Mouse (Mus musculus) stomach, embryonic 16.5 days (tissue): ENCODE data around the gene Syngr1. TPM values are rescaled to one million over a fixed set of nuclear protein-coding genes. Genes with fewer than 3 reads are reported as not detected.

Source experiments
- ATAC-seq: fragments of 200-750 bp; cut with Nextera tagmentation; 2 replicates; pipeline ENCODE4 v1.8.0; 2017; ENCODE audit warnings: moderate number of reproducible peaks, moderate TSS enrichment; ENCODE audit not compliant: insufficient read depth, low FRiP score
- H3K27ac ChIP-seq: fragments of 300-500 bp; sonication (generic); 2 replicates; pipeline ENCODE4 v1.5.1; 2014; ENCODE audit warnings: low read length
- H3K27me3 ChIP-seq: fragments of 300-500 bp; sonication (generic); 2 replicates; pipeline ENCODE4 v1.6.1; 2014; ENCODE audit warnings: low read length, control low read depth, mixed read lengths; ENCODE audit not compliant: control insufficient read depth, insufficient read depth
- H3K36me3 ChIP-seq: fragments of 300-500 bp; sonication (generic); 2 replicates; pipeline ENCODE4 v1.6.1; 2014; ENCODE audit warnings: low read length; ENCODE audit not compliant: control insufficient read depth, insufficient read depth
- H3K4me1 ChIP-seq: fragments of 300-500 bp; sonication (generic); 2 replicates; pipeline ENCODE4 v1.6.1; 2014; ENCODE audit warnings: low read length, control low read depth, mixed read lengths; ENCODE audit not compliant: control insufficient read depth, insufficient read depth
- H3K4me2 ChIP-seq: fragments of 300-500 bp; sonication (generic); 2 replicates; pipeline ENCODE4 v1.6.1; 2014; ENCODE audit warnings: low read depth, low read length, mixed read lengths
- H3K4me3 ChIP-seq: fragments of 300-500 bp; sonication (generic); replicated peaks from 2 replicates; pipeline ENCODE4 v1.5.1; 2014; ENCODE audit warnings: mild to moderate bottlenecking, low read length
- H3K9ac ChIP-seq: fragments of 300-500 bp; sonication (generic); 2 replicates; pipeline ENCODE4 v1.6.1; 2014; ENCODE audit warnings: low read length
- H3K9me3 ChIP-seq: fragments of 300-500 bp; sonication (generic); replicated peaks from 2 replicates; pipeline ENCODE4 v1.6.1; 2016; ENCODE audit warnings: low read length, control low read depth; ENCODE audit not compliant: control insufficient read depth
- WGBS: fragments of 180-500 bp; shearing (Covaris S2); extraction: QIAGEN DNeasy Blood & Tissue Kit; methylation state at CpG from one replicate; pipeline ENCODE4 v1.1.7; 2014; 5-methylcytosine and 5-hydroxymethylcytosine counted together
- polyA plus RNA-seq: library from polyadenylated mRNA; unstranded; fragments of >200 nt; fragmentation: Nextera tagmentation; extraction: Ambion mirVana; gene quantifications from 2 replicates; pipeline ENCODE4 v1.2.1, GENCODE M21; 2015

Syngr1 gene
- polyA plus RNA-seq, 1 experiment from 2014 or later: 43.1 TPM

- H3K9me3 ChIP-seq: no peaks in the 10 kb centered on the region
- H3K9ac ChIP-seq: no peak overlapping the region
- no peaks in the 10 kb centered on the region for H3K36me3 ChIP-seq
- no peak for ATAC-seq
- peaks cover 31% of the 10 kb centered on the region for H3K4me1 ChIP-seq
- no peak overlapping the region for H3K4me3 ChIP-seq
- 80% methylated on average over 10 of the region's 10 CpGs for WGBS
- H3K27me3 ChIP-seq: no peaks in the 10 kb centered on the region
- H3K4me2 ChIP-seq: no peak overlapping the region
- H3K27ac ChIP-seq: no peak overlapping the region
These were observed 9.7 kb downstream of the Syngr1 start for GRCm38 (mm10) chr15:80100871-80101270.

GRCm38 (mm10) chr15:80101503-80101902 is 10.4 kb downstream of the Syngr1 start:
- no peaks in the 10 kb centered on the region for H3K27me3 ChIP-seq
- no peaks in the 10 kb centered on the region for H3K36me3 ChIP-seq
- peaks cover 24% of the 10 kb centered on the region for H3K4me1 ChIP-seq
- H3K9me3 ChIP-seq: no peaks in the 10 kb centered on the region
- no peak for ATAC-seq
- H3K4me3 ChIP-seq: no peak overlapping the region
- WGBS: 80% methylated on average over 6 of the region's 6 CpGs
- no peak overlapping the region for H3K27ac ChIP-seq
- H3K9ac ChIP-seq: no peak overlapping the region
- no peak overlapping the region for H3K4me2 ChIP-seq

DNA sequence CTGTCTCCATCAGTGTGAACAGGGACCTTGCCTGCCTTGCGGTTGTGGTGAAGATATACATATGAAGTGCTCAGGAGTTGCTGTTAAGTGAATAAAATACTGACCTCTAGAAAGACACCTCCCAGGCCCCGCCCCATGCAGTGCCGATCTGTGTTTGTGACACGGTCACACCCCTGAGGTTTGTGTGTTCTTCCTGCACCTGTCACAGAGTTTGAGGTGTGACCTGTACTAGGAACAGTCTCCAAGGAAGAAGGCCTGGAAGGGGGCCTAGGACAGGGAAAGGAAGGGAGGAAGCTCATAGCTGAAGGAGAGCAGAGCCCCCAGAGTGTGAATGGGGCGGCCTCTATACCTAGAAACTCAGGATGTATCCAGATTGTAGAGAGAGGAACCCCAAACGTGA is 11.4 kb downstream of the Syngr1 start:
- Histone ChIP-seq H3K27me3 (no peaks in the 10 kb centered on the region), H3K36me3 (no peaks in the 10 kb centered on the region), H3K27ac (no peak overlapping the region), H3K4me1 (peaks cover 15% of the 10 kb centered on the region), H3K4me3 (no peak overlapping the region), H3K9ac (no peak overlapping the region), H3K4me2 (no peak overlapping the region), H3K9me3 (no peaks in the 10 kb centered on the region)
- 72% methylated on average over 6 of the region's 6 CpGs for WGBS
- no peak for ATAC-seq

DNA sequence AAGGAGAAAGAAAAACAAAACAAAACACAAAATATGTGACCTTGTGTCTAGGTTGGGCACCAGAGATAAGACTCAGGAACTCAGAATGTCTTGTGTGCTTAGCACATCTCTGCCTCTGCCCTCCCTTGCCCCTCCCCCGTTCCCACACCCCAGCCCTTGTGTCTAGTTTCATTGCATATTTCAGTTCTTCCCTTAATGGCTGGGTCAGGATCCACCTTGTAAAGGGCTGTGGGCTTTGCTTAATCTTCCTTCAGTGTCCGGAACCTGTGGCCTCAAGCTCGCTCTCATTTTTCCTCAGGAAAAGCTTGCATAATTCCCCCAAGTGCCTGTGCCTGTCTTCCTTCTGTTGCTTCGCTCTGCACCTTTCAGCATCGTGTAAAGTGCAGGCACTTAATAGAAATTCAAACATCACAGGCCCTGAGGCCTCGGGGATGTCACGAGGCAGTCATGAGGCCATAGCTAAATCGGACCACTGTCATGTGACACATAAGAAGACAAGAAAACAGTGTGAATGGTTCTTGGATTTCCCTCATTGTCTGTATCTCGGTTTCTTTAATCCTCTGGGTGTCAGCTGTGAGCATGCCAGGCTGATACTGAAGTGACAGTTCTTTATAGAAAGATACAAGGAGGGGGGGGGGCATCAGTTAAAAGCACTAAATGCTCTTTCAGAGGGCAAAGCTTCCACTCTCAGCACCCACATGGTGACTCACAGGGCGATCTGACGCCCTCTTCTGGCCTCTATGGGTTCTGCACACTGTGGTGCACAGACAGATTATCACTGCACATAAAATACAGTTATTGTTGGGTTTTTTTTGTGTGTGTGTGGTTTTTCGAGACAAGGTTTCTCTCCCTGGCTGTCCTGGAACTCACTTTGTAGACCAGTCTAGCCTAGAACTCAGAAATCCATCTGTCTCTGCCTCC is 14.6 kb downstream of the Syngr1 start:
- no peak for ATAC-seq
- H3K9ac ChIP-seq: no peak overlapping the region
- H3K4me3 ChIP-seq: no peak overlapping the region
- WGBS: 69% methylated on average over 12 of the region's 12 CpGs
- H3K27ac ChIP-seq: no peak overlapping the region
- H3K36me3 ChIP-seq: no peaks in the 10 kb centered on the region
- no peaks in the 10 kb centered on the region for H3K9me3 ChIP-seq
- no peak overlapping the region for H3K4me2 ChIP-seq
- H3K27me3 ChIP-seq: no peaks in the 10 kb centered on the region
- H3K4me1 ChIP-seq: 0 out of 2 replicates have a peak, but pooled peaks cover 4% of the 10 kb centered on the region

GRCm38 (mm10) chr15:80107143-80107542 is 16.0 kb downstream of the Syngr1 start:
- Histone ChIP-seq H3K9me3 (no peaks in the 10 kb centered on the region), H3K4me2 (no peak overlapping the region), H3K36me3 (no peaks in the 10 kb centered on the region), H3K27me3 (no peaks in the 10 kb centered on the region), H3K9ac (no peak overlapping the region), H3K27ac (no peak overlapping the region), H3K4me3 (no peak overlapping the region), H3K4me1 (0 out of 2 replicates have a peak, but pooled peaks cover 2% of the 10 kb centered on the region)
- WGBS: 92% methylated on average over 8 of the region's 8 CpGs
- no peak for ATAC-seq

GRCm38 (mm10) chr15:80107575-80107974 is 16.4 kb downstream of the Syngr1 start:
- Histone ChIP-seq H3K4me2 (no peak overlapping the region), H3K9me3 (no peaks in the 10 kb centered on the region), H3K4me1 (no peaks in the 10 kb centered on the region), H3K9ac (no peak overlapping the region), H3K36me3 (no peaks in the 10 kb centered on the region), H3K27ac (no peak overlapping the region), H3K4me3 (no peak overlapping the region), H3K27me3 (no peaks in the 10 kb centered on the region)
- WGBS: 83% methylated on average over 3 of the region's 3 CpGs
- no peak for ATAC-seq

GRCm38 (mm10) chr15:80111436-80111835 is 20.3 kb downstream of the Syngr1 start:
- Histone ChIP-seq H3K4me1 (peaks cover 5% of the 10 kb centered on the region; the same call in 1 of the 2 replicates), H3K4me3 (no peak overlapping the region), H3K9me3 (no peaks in the 10 kb centered on the region), H3K27ac (no peak overlapping the region), H3K27me3 (no peaks in the 10 kb centered on the region), H3K36me3 (no peaks in the 10 kb centered on the region), H3K9ac (no peak overlapping the region), H3K4me2 (no peak overlapping the region)
- WGBS: 78% methylated on average over 12 of the region's 12 CpGs
- ATAC-seq: no peak

- H3K36me3 ChIP-seq: no peaks in the 10 kb centered on the region
- H3K4me2 ChIP-seq: no peak overlapping the region
- H3K27me3 ChIP-seq: no peaks in the 10 kb centered on the region
- no peak for ATAC-seq
- H3K9me3 ChIP-seq: no peaks in the 10 kb centered on the region
- H3K4me1 ChIP-seq: peaks cover 5% of the 10 kb centered on the region; the same call in 1 of the 2 replicates
- H3K4me3 ChIP-seq: no peak overlapping the region
- H3K27ac ChIP-seq: no peak overlapping the region
- no peak overlapping the region for H3K9ac ChIP-seq
- WGBS: 44% methylated on average over 2 of the region's 2 CpGs
These were observed 21.4 kb downstream of the Syngr1 start for GRCm38 (mm10) chr15:80112499-80112898.

- H3K36me3 ChIP-seq: no peaks in the 10 kb centered on the region
- H3K9ac ChIP-seq: no peak overlapping the region
- H3K4me2 ChIP-seq: no peak overlapping the region
- no peak overlapping the region for H3K4me3 ChIP-seq
- no peak overlapping the region for H3K27ac ChIP-seq
- H3K27me3 ChIP-seq: no peaks in the 10 kb centered on the region
- peaks cover 5% of the 10 kb centered on the region; the same call in 1 of the 2 replicates for H3K4me1 ChIP-seq
- ATAC-seq: no peak
- WGBS: 81% methylated on average over 7 of the region's 7 CpGs
- no peaks in the 10 kb centered on the region for H3K9me3 ChIP-seq
These were observed 23.3 kb downstream of the Syngr1 start for GRCm38 (mm10) chr15:80114414-80114813.
